Mouse (Mus musculus) heart, embryonic 16.5 days (tissue): ENCODE data around the gene Zfp553. TPM values are rescaled to one million over a fixed set of nuclear protein-coding genes. Genes with fewer than 3 reads are reported as not detected.

Experiments used
- ATAC-seq: fragments of 200-750 bp; cut with Nextera tagmentation; replicated peaks from 2 replicates; pipeline ENCODE4 v1.8.0; 2017; ENCODE audit warnings: moderate number of reproducible peaks; ENCODE audit not compliant: insufficient read depth, low FRiP score; ENCODE audit errors: extremely low read depth
- H3K27ac ChIP-seq: fragments of 300-500 bp; sonication (generic); 2 replicates; pipeline ENCODE4 v1.5.1; 2014; ENCODE audit warnings: mild to moderate bottlenecking, low read length, control low read depth, moderate library complexity
- H3K27me3 ChIP-seq: fragments of 300-500 bp; sonication (generic); 2 replicates; pipeline ENCODE4 v1.6.1; 2014; ENCODE audit warnings: low read length, mixed read lengths; ENCODE audit not compliant: control insufficient read depth, insufficient read depth
- H3K36me3 ChIP-seq: fragments of 300-500 bp; sonication (generic); 2 replicates; pipeline ENCODE4 v1.6.1; 2014; ENCODE audit not compliant: control insufficient read depth, insufficient read depth
- H3K4me1 ChIP-seq: fragments of 300-500 bp; sonication (generic); 2 replicates; pipeline ENCODE4 v1.6.1; 2014; ENCODE audit warnings: low read length, mixed read lengths; ENCODE audit not compliant: control insufficient read depth, insufficient read depth
- H3K4me2 ChIP-seq: fragments of 300-500 bp; sonication (generic); 2 replicates; pipeline ENCODE4 v1.6.1; 2014; ENCODE audit warnings: low read depth, mild to moderate bottlenecking, control low read depth, low read length
- H3K4me3 ChIP-seq: fragments of 300-500 bp; sonication (generic); 2 replicates; pipeline ENCODE4 v1.5.1; 2014; ENCODE audit warnings: mild to moderate bottlenecking, control low read depth, low read length
- H3K9ac ChIP-seq: fragments of 300-500 bp; sonication (generic); 2 replicates; pipeline ENCODE4 v1.6.1; 2014; ENCODE audit warnings: low read length, control low read depth
- H3K9me3 ChIP-seq: fragments of 300-500 bp; sonication (generic); replicated peaks from 2 replicates; pipeline ENCODE4 v1.6.1; 2016; ENCODE audit warnings: low read length; ENCODE audit not compliant: control insufficient read depth
- WGBS: fragments of 180-500 bp; shearing (Covaris S2); extraction: QIAGEN DNeasy Blood & Tissue Kit; methylation state at CpG from one replicate; pipeline ENCODE4 v1.1.7; 2014; 5-methylcytosine and 5-hydroxymethylcytosine counted together
- polyA plus RNA-seq: library from polyadenylated mRNA; unstranded; fragments of >200 nt; fragmentation: Nextera tagmentation; extraction: Ambion mirVana; gene quantifications from 2 replicates; pipeline ENCODE4 v1.2.1, GENCODE M21; 2015

The Zfp553 gene
- polyA plus RNA-seq, 1 experiment from 2014 or later: 21.0 TPM

- Histone ChIP-seq H3K4me2 (peak within 1 kb of the TSS; percentile 96), H3K9me3 (no peaks in the 10 kb centered on the region), H3K36me3 (peaks cover 4% of the 10 kb centered on the region), H3K27me3 (no peaks in the 10 kb centered on the region), H3K27ac (peak within 1 kb of the TSS; percentile 89), H3K4me1 (peaks cover 21% of the 10 kb centered on the region), H3K4me3 (peak within 1 kb of the TSS; percentile 88), H3K9ac (peak within 1 kb of the TSS; percentile 95)
- under 1% methylated on average over 31 of the region's 44 CpGs for WGBS
- ATAC-seq: peak; percentile 91
Observed at GRCm38 (mm10) chr7:127208553-127209438, 24.1 kb upstream of the Zfp553 start, which contains the start of gene Mylpf. Mylpf (plus strand) TSS chr7:127208890.

DNA sequence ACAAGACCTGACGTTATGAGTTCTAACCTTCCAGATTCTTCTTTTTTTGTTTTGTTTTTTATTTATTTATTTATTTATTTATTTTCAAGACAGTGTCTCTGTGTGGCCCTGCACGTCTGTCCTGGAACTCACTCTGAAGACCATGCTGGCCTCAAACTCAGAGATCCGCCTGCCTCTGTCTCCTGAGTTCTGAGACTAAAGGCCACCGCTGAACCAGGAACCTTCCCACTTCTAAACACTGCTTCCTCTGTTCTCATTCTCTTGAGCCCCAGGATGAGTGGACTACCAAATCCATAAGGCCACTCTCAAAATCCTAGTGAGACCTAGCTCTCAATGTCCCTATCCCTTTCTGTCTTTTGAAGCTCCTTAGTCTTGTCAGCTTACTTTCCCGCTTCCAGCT lies 23.0 kb upstream of the Zfp553 start:
- peaks cover 3% of the 10 kb centered on the region for H3K36me3 ChIP-seq
- H3K27ac ChIP-seq: peak overlapping the region; percentile 89
- WGBS: 79% methylated on average over 5 of the region's 5 CpGs
- no peaks in the 10 kb centered on the region for H3K27me3 ChIP-seq
- no peaks in the 10 kb centered on the region for H3K9me3 ChIP-seq
- H3K4me3 ChIP-seq: no peak overlapping the region
- H3K4me1 ChIP-seq: peaks cover 29% of the 10 kb centered on the region
- peak overlapping the region; percentile 73 for H3K4me2 ChIP-seq
- H3K9ac ChIP-seq: peak overlapping the region; percentile 68
- no peak for ATAC-seq

DNA sequence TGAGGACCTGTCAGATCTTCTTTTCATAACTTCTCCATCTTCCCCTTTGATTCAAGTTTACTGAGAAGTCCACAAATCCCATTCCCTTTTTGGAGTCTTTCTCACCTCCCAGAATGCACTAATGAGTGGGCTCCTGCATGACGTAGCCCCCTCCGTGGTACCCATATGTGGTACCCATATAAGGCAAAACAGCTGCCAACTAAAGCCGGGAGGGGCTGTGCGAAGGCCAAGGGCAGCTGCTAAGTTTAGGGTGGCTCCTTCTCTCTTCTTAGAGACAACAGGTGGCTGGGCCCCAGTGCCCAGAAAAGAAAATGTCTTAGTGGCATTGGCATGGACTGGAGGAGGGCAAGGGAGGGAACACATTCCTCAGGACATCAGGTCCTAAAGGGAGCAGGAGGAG lies 22.6 kb upstream of the Zfp553 start:
- H3K9ac ChIP-seq: no peak overlapping the region
- no peaks in the 10 kb centered on the region for H3K27me3 ChIP-seq
- no peak overlapping the region for H3K4me3 ChIP-seq
- H3K4me1 ChIP-seq: peaks cover 28% of the 10 kb centered on the region
- H3K9me3 ChIP-seq: no peaks in the 10 kb centered on the region
- 86% methylated on average over 4 of the region's 4 CpGs for WGBS
- ATAC-seq: no peak
- no peaks in the 10 kb centered on the region for H3K36me3 ChIP-seq
- no peak overlapping the region for H3K27ac ChIP-seq
- no peak overlapping the region for H3K4me2 ChIP-seq

GRCm38 (mm10) chr7:127211014-127211745 lies 21.7 kb upstream of the Zfp553 start:
- no peak for ATAC-seq
- H3K27me3 ChIP-seq: no peaks in the 10 kb centered on the region
- H3K4me2 ChIP-seq: no peak overlapping the region
- WGBS: 54% methylated on average over 5 of the region's 5 CpGs
- H3K4me3 ChIP-seq: no peak overlapping the region
- H3K9ac ChIP-seq: no peak overlapping the region
- H3K27ac ChIP-seq: no peak overlapping the region
- H3K9me3 ChIP-seq: no peaks in the 10 kb centered on the region
- H3K4me1 ChIP-seq: peaks cover 25% of the 10 kb centered on the region
- no peaks in the 10 kb centered on the region for H3K36me3 ChIP-seq

DNA sequence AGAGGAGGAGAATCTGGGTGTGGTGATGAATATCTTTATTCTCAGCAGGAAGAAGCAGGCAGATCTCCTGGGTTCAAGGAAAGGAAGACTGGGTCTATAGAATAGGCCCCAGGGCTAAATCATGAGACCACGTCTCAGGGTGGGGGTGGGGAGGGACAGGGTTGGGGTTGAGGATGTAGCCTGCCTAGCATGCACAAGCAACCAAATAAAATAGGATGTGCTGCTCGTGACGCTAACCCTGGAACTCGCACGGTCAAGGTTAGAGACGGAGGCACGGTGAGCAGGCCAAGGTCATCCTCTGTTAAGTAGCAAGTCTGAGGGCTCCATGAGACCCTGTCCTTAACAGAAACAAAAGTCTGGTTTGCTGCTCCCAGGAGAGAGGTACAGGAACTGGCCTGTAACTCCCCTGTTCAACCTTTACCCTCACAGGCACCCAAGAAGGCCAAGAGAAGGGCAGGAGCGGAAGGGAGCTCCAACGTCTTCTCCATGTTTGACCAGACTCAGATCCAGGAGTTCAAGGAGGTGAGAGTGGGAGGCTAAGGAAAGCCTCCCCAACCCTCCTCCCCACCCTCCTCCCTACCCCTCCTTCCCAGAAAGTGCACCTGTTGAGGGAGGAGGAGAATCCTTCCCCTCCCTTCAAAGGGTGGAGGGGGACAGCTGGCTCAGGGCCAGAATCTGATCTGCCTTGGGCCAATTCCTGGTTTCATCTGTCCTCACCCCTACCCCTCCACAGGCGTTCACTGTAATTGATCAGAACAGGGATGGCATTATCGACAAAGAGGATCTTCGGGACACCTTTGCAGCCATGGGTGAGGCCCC lies 20.2 kb upstream of the Zfp553 start:
- Histone ChIP-seq H3K4me1 (peaks cover 28% of the 10 kb centered on the region), H3K27ac (no peak overlapping the region), H3K27me3 (no peaks in the 10 kb centered on the region), H3K36me3 (no peaks in the 10 kb centered on the region), H3K4me3 (no peak overlapping the region), H3K9ac (no peak overlapping the region), H3K4me2 (no peak overlapping the region), H3K9me3 (no peaks in the 10 kb centered on the region)
- WGBS: 84% methylated on average over 12 of the region's 12 CpGs
- no peak for ATAC-seq

DNA sequence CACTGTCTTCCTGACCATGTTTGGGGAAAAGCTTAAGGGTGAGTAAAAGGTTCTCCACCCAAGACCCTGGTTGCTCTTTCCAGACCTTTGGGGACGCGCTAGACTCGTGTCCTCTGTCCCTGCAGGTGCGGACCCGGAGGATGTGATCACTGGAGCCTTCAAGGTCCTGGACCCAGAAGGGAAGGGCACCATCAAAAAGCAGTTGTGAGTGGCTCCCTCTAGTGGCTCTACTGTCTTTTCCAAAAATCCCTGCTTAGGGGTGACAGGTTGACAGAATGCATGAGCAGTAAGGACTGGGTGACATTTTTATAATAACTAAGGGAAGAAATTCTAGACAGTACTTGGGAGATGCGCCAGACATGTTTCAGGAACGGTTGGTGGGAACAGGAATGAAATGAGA lies 19.4 kb upstream of the Zfp553 start:
- Histone ChIP-seq H3K9me3 (no peaks in the 10 kb centered on the region), H3K4me3 (no peak overlapping the region), H3K27ac (no peak overlapping the region), H3K9ac (no peak overlapping the region), H3K4me1 (peaks cover 33% of the 10 kb centered on the region), H3K27me3 (no peaks in the 10 kb centered on the region), H3K4me2 (no peak overlapping the region), H3K36me3 (no peaks in the 10 kb centered on the region)
- no peak for ATAC-seq
- WGBS: 46% methylated on average over 7 of the region's 7 CpGs

DNA sequence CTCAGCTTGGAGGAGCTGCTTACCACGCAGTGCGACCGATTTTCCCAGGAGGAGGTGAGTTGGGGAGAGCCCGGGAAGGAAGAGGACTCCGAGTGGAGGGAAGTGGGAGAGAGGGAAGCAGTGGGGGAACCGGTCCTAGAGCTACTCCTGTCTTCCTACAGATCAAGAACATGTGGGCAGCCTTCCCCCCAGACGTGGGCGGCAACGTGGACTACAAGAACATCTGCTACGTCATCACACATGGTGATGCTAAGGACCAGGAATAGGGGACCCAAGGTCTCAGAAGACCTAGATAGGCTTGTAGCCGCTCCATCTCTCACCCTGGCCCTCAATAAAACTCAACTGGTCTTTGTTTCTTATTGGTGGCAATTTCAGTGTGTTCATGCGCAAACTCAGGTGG lies 18.9 kb upstream of the Zfp553 start:
- WGBS: 53% methylated on average over 12 of the region's 12 CpGs

DNA sequence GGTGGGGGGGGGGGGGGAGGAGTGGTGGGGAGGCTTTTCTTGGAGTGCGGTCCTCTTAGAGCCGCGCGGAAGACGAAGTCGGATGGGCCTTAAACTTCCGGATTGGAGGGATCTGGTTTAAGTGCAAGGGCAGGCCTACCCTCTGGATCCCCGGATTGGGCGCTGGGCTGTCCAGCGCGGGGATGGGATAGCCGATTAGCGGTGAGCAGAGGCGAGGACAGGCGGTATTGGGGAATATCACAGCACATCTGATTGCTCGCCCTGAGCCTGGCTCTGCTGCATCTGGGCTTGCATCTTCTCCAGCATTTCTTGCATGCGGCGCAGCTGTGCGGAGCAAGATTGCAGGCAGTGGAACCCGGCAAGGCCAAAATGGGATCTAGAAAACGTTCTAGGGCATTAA lies 18.3 kb upstream of the Zfp553 start:
- no peak for ATAC-seq
- Histone ChIP-seq H3K9ac (peak overlapping the region; percentile 73), H3K9me3 (no peaks in the 10 kb centered on the region), H3K4me1 (peaks cover 31% of the 10 kb centered on the region), H3K4me2 (peak overlapping the region; percentile 70), H3K4me3 (peak overlapping the region; percentile 50), H3K27ac (peak overlapping the region; percentile 40), H3K27me3 (no peaks in the 10 kb centered on the region), H3K36me3 (no peaks in the 10 kb centered on the region)
- 49% methylated on average over 21 of the region's 21 CpGs for WGBS

More for the DNA sequence above, 18.9 kb upstream of the Zfp553 start:
- Histone ChIP-seq H3K27me3 (no peaks in the 10 kb centered on the region), H3K9me3 (no peaks in the 10 kb centered on the region), H3K4me1 (peaks cover 33% of the 10 kb centered on the region), H3K27ac (no peak overlapping the region), H3K9ac (no peak overlapping the region; the same call in 1 of the 2 replicates), H3K4me3 (no peak overlapping the region), H3K36me3 (no peaks in the 10 kb centered on the region), H3K4me2 (peak overlapping the region; percentile 70; the same call in 1 of the 2 replicates)
- ATAC-seq: no peak
